Mouse (Mus musculus) neural tube, embryonic 11.5 days (tissue): ENCODE results near the gene Rassf2. TPM values are rescaled to one million over a fixed set of nuclear protein-coding genes. Genes with fewer than 3 reads are reported as not detected.

Source experiments
- ATAC-seq: fragments of 200-750 bp; cut with Nextera tagmentation; 2 replicates; pipeline ENCODE4 v1.8.0; 2017; ENCODE audit warnings: moderate number of reproducible peaks, mild to moderate bottlenecking, moderate TSS enrichment, moderate library complexity; ENCODE audit not compliant: insufficient read depth, low FRiP score, low TSS enrichment
- DNase-seq: peaks from one replicate; pipeline ENCODE4 v3.0.0-alpha.2; 2015; ENCODE audit warnings: low spot score
- H3K27ac ChIP-seq: fragments of 300-500 bp; sonication (generic); 2 replicates; pipeline ENCODE4 v1.5.1; 2014; ENCODE audit warnings: low read depth, mild to moderate bottlenecking, low read length
- H3K27me3 ChIP-seq: fragments of 300-500 bp; sonication (generic); 2 replicates; pipeline ENCODE4 v1.6.1; 2014; ENCODE audit warnings: mild to moderate bottlenecking, low read length, mixed read lengths; ENCODE audit not compliant: control insufficient read depth, insufficient read depth
- H3K36me3 ChIP-seq: fragments of 300-500 bp; sonication (generic); 2 replicates; pipeline ENCODE4 v1.6.1; 2014; ENCODE audit warnings: mild to moderate bottlenecking, low read length, moderate library complexity, mixed read lengths; ENCODE audit not compliant: control insufficient read depth, insufficient read depth
- H3K4me1 ChIP-seq: fragments of 300-500 bp; sonication (generic); 2 replicates; pipeline ENCODE4 v1.6.1; 2014; ENCODE audit warnings: low read length, mixed read lengths; ENCODE audit not compliant: control insufficient read depth, insufficient read depth
- H3K4me2 ChIP-seq: fragments of 300-500 bp; sonication (generic); 2 replicates; pipeline ENCODE4 v1.6.1; 2014; ENCODE audit warnings: low read depth, mild to moderate bottlenecking, moderate library complexity
- H3K4me3 ChIP-seq: fragments of 300-500 bp; sonication (generic); 2 replicates; pipeline ENCODE4 v1.5.1; 2014; ENCODE audit warnings: low read depth, low read length
- H3K9ac ChIP-seq: fragments of 300-500 bp; sonication (generic); 2 replicates; pipeline ENCODE4 v1.6.1; 2014; ENCODE audit warnings: mild to moderate bottlenecking, low read length
- H3K9me3 ChIP-seq: fragments of 300-500 bp; sonication (generic); 2 replicates; pipeline ENCODE4 v1.6.1; 2016; ENCODE audit warnings: low read length; ENCODE audit not compliant: control insufficient read depth
- WGBS: fragments of 180-500 bp; shearing (Covaris S2); extraction: QIAGEN DNeasy Blood & Tissue Kit; methylation state at CpG from one replicate; pipeline ENCODE4 v1.1.7; 2014; 5-methylcytosine and 5-hydroxymethylcytosine counted together
- polyA plus RNA-seq: library from polyadenylated mRNA; unstranded; fragments of >200 nt; fragmentation: Nextera tagmentation; extraction: Ambion mirVana; gene quantifications from 2 replicates; pipeline ENCODE4 v1.2.1, GENCODE M21; 2014

Rassf2 gene
- polyA plus RNA-seq, 1 experiment from 2014 or later = 26.0 TPM

DNA sequence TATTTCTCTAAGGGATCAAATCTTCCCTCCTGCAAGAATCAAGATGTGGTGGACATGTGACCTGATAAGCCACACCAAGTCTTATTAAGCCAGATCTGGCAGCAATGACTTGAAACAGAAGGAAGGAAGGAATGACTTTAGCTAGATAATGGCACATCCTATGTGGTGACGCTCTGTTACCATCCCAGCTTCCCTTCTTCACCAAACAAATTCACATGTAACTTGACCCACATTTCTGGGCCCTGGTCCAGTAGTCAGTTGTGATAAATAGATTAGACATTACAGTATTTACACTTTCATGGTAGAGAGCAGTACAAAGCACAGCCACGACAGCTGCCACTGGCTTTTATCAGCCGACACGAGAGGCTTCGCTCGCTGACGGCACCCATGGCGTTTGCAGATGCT lies 25.3 kb upstream of the Rassf2 start:
- DNase-seq (no peak), ATAC-seq (no peak)
- Histone ChIP-seq H3K9me3 (no peaks in the 10 kb centered on the region), H3K27ac (no peak overlapping the region), H3K27me3 (no peaks in the 10 kb centered on the region), H3K9ac (no peak overlapping the region), H3K4me3 (no peak overlapping the region), H3K4me1 (no peaks in the 10 kb centered on the region), H3K4me2 (no peak overlapping the region), H3K36me3 (no peaks in the 10 kb centered on the region)
- 92% methylated on average over 8 of the region's 8 CpGs for whole genome bisulfite sequencing

DNA sequence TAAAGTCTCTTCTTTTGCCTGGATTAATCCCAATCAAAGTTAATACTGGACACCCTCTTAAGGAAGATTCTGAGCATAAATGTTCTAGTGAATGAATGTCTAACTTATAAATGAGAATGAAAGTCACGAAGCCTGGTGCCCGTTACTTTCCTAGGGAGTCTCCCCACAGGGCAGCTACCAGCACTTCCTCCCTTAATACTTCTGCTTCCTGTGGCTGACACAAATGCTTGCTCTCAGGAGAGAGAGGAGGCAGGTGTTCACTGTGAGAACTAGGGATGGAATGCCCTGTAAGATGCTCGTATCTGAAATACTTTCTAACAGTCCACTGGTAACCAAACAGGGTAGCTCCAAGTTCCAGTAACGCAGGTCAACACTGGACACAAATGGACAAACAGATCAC lies 23.8 kb upstream of the Rassf2 start:
- 88% methylated on average over 4 of the region's 4 CpGs for WGBS
- Histone ChIP-seq H3K27ac (no peak overlapping the region), H3K4me2 (no peak overlapping the region), H3K4me1 (no peaks in the 10 kb centered on the region), H3K36me3 (no peaks in the 10 kb centered on the region), H3K9me3 (no peaks in the 10 kb centered on the region), H3K27me3 (no peaks in the 10 kb centered on the region), H3K9ac (no peak overlapping the region), H3K4me3 (no peak overlapping the region)
- DNase-seq = no peak
- ATAC-seq = no peak

DNA sequence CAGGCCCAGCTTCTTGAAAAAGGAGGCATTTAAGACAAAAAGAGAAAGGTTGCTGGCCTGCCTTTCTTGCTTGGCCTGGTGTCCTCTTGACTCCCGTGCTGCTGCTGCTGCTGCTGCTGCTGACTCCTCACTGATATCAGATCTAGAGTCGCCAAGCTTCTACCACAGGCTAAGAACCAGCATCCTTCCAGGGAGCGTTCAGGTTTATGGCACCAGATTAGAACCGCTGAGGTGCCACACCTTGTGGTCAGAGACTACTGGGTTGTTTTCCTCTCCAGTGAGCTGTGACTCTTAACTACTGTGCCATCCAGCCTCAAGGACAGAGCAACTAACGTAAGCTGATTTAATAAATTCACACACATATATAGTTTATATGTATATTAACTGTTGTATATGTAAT lies 21.7 kb upstream of the Rassf2 start:
- ATAC-seq = no peak
- H3K36me3 ChIP-seq = no peaks in the 10 kb centered on the region
- H3K4me1 ChIP-seq = no peaks in the 10 kb centered on the region
- no peak for DNase-seq
- H3K27me3 ChIP-seq = no peaks in the 10 kb centered on the region
- H3K4me2 ChIP-seq = no peak overlapping the region
- H3K9me3 ChIP-seq = no peaks in the 10 kb centered on the region
- 84% methylated on average over 5 of the region's 5 CpGs for WGBS
- H3K9ac ChIP-seq = no peak overlapping the region
- no peak overlapping the region for H3K27ac ChIP-seq
- H3K4me3 ChIP-seq = no peak overlapping the region

DNA sequence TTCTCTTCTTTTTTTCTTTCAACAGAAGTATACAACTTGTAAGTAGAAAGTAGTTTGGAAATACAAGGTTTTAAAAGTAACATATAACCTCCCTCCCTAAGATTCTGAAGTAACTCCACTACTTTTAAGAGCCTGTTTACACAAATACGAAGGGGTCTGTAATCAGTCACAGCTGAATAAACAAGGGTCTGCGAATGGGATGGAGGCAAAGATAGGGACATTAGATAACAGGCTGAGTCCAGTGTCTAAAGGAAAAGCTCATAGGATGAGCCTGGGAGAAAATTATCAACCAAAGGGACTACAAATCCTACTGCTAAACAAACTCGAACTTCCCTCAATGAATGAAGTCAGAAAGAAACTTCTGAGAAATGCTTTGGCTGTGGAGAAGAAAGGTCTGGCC lies 19.9 kb upstream of the Rassf2 start:
- Histone ChIP-seq H3K27me3 (no peaks in the 10 kb centered on the region), H3K36me3 (no peaks in the 10 kb centered on the region), H3K9me3 (no peaks in the 10 kb centered on the region), H3K4me1 (no peaks in the 10 kb centered on the region), H3K9ac (no peak overlapping the region), H3K4me3 (no peak overlapping the region), H3K4me2 (no peak overlapping the region), H3K27ac (no peak overlapping the region)
- 49% methylated on average over 3 of the region's 3 CpGs for WGBS
- no peak for ATAC-seq
- no peak for DNase-seq

DNA sequence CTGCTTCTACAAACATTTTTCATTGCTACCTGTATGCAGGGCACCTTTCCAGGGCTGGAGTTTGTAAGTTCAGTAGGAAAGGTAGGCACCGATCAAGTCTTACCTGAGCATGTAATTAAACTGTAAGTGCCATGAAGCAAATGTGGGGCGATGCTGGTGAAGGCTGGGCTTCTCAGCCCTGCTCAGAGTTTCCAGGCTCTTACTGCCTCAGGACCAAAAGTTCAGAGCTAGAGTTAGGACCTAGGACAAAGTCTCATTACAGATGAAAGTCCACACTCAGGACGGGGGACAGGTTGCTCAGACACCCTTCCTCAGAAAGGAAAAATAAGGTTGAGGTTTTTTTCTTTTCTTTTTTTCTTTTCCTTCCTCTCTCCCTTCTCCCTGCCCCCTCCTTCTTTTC lies 19.4 kb upstream of the Rassf2 start:
- no peaks in the 10 kb centered on the region for H3K9me3 ChIP-seq
- H3K4me2 ChIP-seq = no peak overlapping the region
- WGBS = 74% methylated on average over 3 of the region's 3 CpGs
- H3K4me3 ChIP-seq = no peak overlapping the region
- DNase-seq (no peak), ATAC-seq (no peak)
- no peaks in the 10 kb centered on the region for H3K36me3 ChIP-seq
- H3K27ac ChIP-seq = no peak overlapping the region
- no peak overlapping the region for H3K9ac ChIP-seq
- H3K4me1 ChIP-seq = no peaks in the 10 kb centered on the region
- H3K27me3 ChIP-seq = no peaks in the 10 kb centered on the region

DNA sequence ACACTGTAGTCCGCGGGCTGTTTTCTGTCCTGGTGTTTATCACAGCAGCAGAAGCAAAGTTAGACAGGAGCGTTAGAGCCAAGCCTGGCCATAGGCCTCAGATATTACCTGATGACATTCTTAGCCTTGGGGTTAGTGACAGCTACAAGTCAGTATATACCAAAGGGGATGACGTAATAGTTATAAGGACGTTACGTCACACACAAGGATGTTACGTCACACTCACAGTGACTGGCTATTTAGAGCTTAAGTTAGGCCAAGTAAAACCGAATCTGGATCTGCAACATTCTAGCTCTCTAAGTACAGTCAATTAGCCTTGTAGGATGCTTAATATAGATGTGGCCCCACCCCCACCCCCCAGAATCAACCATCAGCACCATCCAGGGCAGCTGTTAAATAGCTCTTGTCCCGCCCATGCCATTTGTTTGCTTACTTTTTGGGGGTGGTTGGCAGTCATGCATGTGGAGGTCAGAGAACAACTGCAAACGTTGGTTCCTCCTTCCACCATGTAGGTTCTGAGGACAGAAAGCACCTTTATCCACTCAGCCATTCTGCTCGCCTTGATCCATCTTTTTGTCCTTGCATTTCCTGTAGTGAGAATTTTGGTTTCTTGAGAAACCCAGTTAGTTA lies 18.2 kb upstream of the Rassf2 start:
- H3K4me3 ChIP-seq = no peak overlapping the region
- no peak overlapping the region for H3K9ac ChIP-seq
- 77% methylated on average over 11 of the region's 11 CpGs for WGBS
- no peak overlapping the region for H3K27ac ChIP-seq
- no peaks in the 10 kb centered on the region for H3K4me1 ChIP-seq
- ATAC-seq (no peak), DNase-seq (no peak)
- H3K27me3 ChIP-seq = no peaks in the 10 kb centered on the region
- no peaks in the 10 kb centered on the region for H3K36me3 ChIP-seq
- no peaks in the 10 kb centered on the region for H3K9me3 ChIP-seq
- no peak overlapping the region for H3K4me2 ChIP-seq

DNA sequence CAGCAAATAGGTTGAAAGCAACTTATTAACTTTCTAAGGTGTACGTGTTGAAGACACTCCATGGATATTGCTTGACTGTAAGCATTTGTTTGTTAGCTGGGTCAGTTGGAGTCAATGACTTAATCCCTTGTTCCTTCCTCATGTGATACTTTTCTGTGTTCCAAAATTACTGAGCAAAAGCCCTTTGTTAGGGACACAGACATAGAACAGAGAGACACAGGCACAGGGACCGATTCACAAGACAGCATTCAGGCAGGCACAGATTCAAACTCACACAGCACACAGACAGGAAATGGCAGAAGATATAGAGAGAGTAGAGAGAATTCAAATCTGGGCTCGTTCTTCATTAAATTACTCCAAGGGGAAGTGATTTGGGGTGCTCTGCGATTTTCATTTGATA lies 17.3 kb upstream of the Rassf2 start:
- H3K9me3 ChIP-seq = no peaks in the 10 kb centered on the region
- no peak overlapping the region for H3K27ac ChIP-seq
- no peak overlapping the region for H3K4me2 ChIP-seq
- H3K4me3 ChIP-seq = no peak overlapping the region
- WGBS = 84% methylated on average over 4 of the region's 4 CpGs
- no peak overlapping the region for H3K9ac ChIP-seq
- no peaks in the 10 kb centered on the region for H3K36me3 ChIP-seq
- ATAC-seq (no peak), DNase-seq (no peak)
- no peaks in the 10 kb centered on the region for H3K27me3 ChIP-seq
- no peaks in the 10 kb centered on the region for H3K4me1 ChIP-seq

DNA sequence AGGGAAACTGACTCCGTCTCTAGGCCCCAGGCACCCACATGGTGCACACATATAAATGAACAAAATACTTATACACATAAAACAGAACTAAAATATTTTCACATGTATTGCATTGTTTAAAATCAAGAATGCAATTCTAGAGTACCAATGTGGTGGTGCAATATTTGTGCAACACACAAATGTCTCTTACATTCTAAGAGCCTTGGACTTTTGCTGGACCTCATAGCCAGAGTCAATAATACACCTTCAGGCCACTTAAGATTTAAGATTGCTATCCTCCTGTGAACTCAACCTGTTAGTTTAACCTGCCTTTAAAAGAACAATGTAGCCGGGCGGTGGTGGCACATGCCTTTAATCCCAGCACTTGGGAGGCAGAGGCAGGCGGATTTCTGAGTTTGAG lies 16.6 kb upstream of the Rassf2 start:
- no peak for ATAC-seq
- Histone ChIP-seq H3K36me3 (no peaks in the 10 kb centered on the region), H3K4me3 (no peak overlapping the region), H3K27ac (no peak overlapping the region), H3K9me3 (no peaks in the 10 kb centered on the region), H3K4me2 (no peak overlapping the region), H3K9ac (no peak overlapping the region), H3K4me1 (no peaks in the 10 kb centered on the region), H3K27me3 (no peaks in the 10 kb centered on the region)
- DNase-seq = no peak
- WGBS = 92% methylated on average over 4 of the region's 4 CpGs

DNA sequence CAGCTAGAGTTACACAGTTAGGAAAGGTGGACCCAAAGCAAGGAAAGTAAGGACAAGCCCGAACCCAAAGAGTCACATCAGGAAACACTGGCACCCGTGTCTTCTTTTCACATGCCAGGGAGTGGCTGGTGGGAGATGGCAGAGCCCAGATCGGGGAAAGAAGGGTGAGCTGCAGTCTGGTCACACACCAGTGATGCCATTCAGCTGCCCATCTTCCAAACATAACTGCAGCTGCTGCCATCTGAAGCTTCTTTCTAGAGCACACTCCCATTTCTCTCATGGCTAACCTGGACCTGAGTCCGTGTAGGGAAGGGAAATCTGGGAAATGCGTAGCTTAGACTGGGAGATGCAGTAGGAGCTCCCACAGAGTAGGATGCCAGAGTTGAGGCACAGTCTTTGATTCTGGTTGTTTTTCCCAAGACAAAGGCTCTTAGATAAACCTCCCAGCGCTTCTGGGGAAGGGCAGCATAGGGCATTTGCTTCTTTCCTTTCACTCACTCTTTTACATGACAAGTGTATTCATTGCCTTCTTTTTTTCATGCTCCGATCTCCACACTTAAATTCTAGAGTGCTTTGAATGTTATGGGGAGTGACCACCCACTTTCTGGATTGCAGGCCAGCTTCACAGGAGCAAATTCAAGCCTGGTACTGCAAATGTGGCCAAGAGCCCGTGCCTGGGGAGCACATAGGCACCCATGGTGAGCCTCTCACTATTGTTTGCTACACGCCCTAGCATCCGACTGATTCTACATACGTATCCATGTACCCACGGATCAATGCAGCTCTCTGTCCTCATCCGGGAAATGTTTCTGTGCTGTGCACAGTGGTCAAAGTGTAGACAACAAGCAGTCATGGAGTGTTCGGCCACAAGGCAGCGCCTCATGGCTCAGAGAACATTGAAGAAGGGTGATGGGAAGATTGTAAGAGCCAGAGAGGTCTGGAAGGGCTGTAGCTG lies 14.5 kb upstream of the Rassf2 start:
- H3K4me3 ChIP-seq = no peak overlapping the region
- ATAC-seq = no peak

More for the DNA sequence above, 14.5 kb upstream of the Rassf2 start:
- no peaks in the 10 kb centered on the region for H3K36me3 ChIP-seq
- H3K9me3 ChIP-seq = no peaks in the 10 kb centered on the region
- H3K4me1 ChIP-seq = no peaks in the 10 kb centered on the region
- no peaks in the 10 kb centered on the region for H3K27me3 ChIP-seq
- no peak for DNase-seq
- no peak overlapping the region for H3K4me2 ChIP-seq
- 70% methylated on average over 15 of the region's 15 CpGs for WGBS
- H3K9ac ChIP-seq = no peak overlapping the region
- H3K27ac ChIP-seq = no peak overlapping the region
